Mouse (Mus musculus) WW6 (cell line): ENCODE results near the gene Setd1b.
"Not testable (repeated sequence)": the region's sequence is repeated elsewhere in the genome, so short reads cannot be mapped to it uniquely, and the experiment has no call there.

ENCODE experiments used
- DNase-seq: peaks from one replicate; pipeline ENCODE4 v3.0.0-alpha.2; 2013; ENCODE audit warnings: low read depth, low spot score

Gene Setd1b

GRCm38 (mm10) chr5:123201987-123202386, 60.0 kb downstream of the Setd1b start:
- no peak for DNase-seq

GRCm38 (mm10) chr5:123202771-123203170, 60.8 kb downstream of the Setd1b start:
- not testable (repeated sequence) for DNase-seq

GRCm38 (mm10) chr5:123203591-123203990, 61.6 kb downstream of the Setd1b start:
- DNase-seq = not testable (repeated sequence)
